Mouse (Mus musculus) heart, adult 9 months (tissue): ENCODE data around the gene Eras.
"Not testable (repeated sequence)": the region's sequence is repeated elsewhere in the genome, so short reads cannot be mapped to it uniquely, and the experiment has no call there.

ENCODE experiments used
- DNase-seq, 2 experiments: peaks; one replicate each; pipeline ENCODE4 v3.0.0; 2022; ENCODE audit warnings: low spot score in 2 of 2

Eras gene

DNA sequence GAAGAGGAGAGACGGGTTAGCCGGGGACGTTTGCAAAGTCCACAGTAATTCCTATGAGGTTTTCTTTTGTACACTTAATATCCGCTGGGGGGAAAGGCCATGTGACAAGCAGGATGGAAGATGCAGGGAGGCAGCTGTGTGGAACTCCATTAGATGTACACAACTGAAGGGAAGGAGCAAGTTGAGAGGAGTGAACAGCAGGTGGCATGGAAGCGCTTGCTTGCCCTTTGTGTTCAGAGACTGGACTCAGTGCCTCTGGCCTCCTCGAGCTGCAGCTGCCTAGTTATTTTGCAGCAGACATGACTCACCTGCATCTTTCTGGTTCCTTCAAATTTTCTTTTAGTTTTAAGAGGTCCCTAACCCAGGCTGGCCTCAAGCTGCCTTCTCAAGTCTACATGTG, 17.9 kb downstream of the Eras start:
- DNase-seq: no peak

DNA sequence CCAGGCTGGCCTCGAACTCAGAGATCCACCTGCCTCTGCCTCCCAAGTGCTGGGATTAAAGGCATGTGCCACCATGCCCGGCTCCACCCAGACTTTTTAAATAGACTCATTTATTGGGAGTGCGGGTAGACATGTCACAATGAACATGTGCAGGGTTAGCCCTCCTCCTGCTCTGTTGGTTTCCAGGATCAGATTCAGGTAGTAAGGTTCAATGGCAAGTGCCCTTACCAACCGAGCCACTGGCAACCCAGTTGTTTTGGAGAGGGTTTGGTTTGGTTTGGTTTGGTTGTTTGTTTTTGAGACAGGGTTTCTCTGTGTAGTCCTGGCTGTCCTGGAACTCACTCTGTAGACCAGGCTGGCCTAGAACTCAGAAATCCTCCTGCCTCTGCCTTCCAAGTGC, 19.2 kb downstream of the Eras start, which contains the start of gene Gm10490:
Gm10490 (plus strand) TSS at position 301 of the 400 bp plus-strand sequence.
- not testable (repeated sequence) for DNase-seq

DNA sequence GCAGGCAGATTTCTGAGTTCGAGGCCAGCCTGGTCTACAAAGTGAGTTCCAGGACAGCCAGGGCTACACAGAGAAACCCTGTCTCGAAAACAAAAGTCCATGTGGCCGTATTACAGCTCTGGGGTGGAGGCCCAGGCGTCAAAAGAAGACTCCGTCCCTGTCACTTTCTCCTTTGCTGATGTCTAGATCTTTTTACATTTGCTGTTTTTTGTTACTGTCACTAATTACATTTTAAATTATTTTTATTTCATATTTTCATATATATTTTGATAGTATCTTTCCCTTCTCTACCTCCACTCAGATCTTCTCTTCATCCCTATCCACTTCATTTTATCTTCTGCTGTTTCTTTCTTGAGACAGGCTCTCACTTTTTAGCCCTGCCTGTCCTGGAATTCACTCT, 20.7 kb downstream of the Eras start, which contains the start of gene Gm10491:
Gm10491 (minus strand) TSS at position 101 of the 400 bp plus-strand sequence.
- DNase-seq: no peak

DNA sequence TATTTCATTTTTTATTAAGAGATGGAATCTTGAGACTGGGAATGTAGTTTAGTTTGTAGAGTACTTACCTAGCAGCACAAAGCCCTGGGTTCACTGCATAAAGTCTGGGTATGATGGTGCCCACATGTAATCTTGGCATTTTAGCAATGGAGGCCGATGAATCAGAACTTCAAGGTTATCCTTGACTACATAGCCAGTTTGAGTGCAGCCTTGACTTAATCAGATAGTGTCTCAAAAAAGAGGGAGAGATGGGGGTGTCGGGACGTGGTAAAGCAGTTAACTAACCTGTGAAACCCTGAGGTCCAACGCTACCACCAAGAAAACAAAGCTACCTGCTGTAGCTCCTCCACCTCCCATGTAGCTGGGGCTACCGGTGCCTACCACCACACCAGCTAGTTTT, 24.0 kb downstream of the Eras start:
- DNase-seq: no peak

DNA sequence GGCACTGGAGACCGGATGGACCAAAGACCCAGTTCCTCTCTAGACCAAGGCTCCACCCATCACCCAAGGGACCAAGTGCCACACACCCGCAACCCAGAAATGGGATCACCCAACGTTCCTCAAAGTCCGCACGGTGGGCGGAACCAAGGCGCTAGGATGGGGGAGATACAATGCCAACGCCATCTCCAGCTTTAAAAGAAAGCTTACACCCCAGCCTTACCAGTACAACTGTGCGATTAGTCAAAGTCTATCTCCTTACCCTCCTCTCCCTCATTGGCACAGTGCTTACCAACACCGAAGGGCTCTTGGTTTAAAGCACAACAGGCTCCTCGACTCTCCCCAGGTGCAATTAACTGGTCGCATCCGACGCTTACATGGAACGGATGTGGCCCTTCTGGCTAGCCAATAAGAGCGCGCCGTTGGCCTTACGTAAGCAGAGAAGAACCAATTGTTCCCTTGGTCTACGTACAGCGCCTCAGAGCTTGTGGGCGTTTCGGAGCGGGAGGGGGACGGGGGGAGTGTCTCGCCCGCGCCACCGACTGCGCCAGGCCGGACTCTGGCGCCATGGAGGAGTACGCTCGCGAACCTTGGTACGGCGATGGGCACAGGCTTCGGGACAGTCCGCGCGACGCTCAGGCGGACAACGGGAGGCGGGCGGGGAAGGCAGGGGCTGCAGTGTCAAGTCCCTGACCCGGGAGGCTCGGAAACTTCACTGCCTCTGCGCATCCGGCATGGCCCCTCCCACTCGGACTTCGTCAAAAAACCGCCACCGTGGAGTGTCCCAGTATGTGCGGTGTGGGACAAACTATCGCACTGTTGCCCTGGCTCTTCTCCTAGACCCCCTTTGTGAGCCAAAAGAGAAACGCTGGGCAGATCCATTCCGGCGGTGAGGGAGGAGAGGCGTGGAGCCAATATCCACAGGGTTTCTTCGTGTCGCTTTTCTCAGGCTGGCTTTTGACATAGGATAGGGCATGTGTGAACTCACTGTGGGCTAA, 29.2 kb downstream of the Eras start, which contains the start of the genes Pqbp1 and Timm17b:
Pqbp1 (minus strand) TSS at position 390 of the 995 bp plus-strand sequence.
Timm17b (plus strand) TSS at position 478 of the 995 bp plus-strand sequence.
- peak; percentile 90 to 93 for DNase-seq

DNA sequence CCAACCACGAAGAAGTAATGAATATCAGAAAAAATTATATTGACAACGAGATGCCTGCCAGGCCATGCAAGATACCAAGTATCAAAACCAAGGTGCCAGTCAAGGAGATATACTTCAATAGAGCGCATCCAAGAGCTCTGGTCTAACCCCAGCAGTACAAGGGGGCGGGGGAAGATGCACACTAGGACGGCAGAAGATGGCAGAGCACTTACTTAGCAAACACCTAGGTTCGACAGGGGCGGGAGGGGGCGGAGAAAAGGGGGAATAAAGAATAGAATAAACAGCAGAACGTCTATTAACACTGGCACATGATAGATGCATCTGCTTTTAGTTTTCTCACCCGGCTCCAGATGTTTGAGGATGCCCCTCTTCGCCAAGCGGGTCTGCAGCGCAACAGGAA, 30.2 kb downstream of the Eras start:
- no peak for DNase-seq

DNA sequence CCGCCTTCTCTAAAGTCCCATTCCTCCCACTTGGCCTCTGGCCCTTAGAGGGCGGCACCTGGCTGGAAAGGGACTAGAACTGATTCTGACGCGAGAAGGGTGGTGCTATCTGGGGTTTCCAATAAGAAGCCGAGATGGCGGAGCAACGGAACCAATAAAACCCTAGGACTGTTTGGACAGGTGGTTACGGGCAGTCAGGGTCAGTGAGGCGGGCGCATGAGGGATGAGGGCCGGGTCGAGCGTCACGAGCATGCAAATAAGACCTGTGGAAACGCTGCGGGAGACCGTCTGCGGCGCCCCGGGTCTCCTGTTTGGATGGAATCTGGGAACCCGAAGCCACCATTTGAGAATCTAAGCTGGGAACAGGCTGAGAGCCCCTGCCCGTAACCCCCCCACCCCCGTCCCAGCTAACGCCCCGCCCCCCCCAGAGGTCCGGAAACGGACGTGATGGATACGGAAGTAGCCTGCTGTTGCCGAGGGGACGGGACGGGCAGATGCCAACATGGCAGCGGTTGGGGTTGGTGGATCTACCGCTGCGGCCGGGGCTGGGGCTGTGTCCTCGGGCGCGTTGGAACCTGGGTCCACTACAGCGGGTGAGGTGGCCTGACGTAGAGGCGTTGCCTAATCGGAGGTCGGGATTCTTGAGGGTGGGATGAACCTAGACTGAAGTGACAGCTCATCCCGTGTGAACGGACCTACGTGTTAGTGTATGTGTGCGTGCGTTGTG, 44.4 kb downstream of the Eras start, which contains the start of gene Slc35a2:
Slc35a2 (plus strand) TSS at position 188 of the 727 bp plus-strand sequence.
- DNase-seq: peak; percentile 92 to 94

DNA sequence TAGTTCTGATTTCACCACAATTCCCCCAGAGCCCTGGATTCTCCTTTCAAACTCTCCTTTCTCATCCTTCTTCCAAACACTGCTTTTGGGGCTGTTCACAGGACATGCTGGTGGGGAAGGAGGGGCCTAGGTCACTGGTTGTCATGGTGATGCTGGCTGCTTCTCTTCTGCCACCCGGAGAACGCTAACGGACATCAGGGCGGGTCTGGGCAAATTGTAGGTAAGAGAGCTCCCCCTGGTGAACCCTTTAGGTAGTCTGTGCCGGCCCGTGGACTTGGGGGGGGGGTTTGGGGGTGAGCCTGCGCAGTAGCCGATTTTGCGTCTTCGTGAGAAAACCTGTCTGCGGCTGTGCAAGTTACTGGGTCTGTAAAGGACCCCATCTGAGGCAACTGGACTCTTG, 48.6 kb downstream of the Eras start:
- peak; percentile 51 to 57 for DNase-seq

DNA sequence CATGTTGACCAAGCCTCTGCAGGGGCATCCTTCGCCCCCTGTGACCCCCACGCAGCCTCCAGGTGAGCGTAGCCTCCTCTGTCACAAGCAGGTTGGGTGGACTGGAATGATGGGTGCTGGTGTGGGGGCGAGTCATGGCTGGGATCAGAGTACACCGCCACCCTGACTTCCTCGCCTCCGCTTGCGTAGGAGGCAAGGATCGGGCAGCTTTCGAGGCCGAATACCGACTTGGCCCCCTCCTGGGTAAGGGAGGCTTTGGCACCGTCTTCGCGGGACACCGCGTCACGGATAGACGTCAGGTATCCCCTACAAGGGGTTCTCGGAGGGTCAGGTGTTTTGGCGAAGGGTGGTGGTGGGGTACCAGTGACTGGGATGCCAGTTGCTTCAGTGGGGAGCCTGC, 49.9 kb downstream of the Eras start:
- peak in 1 of 2 experiments; percentile 4 for DNase-seq

DNA sequence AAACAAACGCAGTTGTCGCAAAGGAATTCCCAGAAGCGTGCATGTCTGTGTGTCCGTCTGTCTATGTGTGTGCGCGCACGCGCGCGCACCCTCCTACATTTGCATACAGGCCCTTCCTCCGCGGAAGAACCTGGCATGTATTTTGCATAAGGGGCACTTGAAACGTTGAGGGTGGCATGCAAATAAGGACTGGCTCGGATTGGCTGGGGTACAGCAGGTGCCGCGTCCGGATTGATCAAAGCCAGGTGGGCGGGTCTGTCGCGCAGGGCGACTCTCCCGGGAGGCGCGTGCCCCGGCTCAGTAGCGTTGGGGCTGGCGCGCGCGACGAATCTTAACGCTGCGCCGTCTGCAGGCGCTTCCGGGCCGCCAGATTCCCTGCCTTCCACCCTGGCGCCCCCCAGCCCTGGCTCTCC, 50.4 kb downstream of the Eras start, which contains the start of gene Pim2:
Pim2 (plus strand) TSS at position 256 of the 413 bp plus-strand sequence.
- DNase-seq: peak; percentile 69 to 75
